Mouse (Mus musculus) midbrain, embryonic 13.5 days (tissue): ENCODE measurements around the gene Hsf5. TPM values are rescaled to one million over a fixed set of nuclear protein-coding genes. Genes with fewer than 3 reads are reported as not detected.

Source experiments
- ATAC-seq: fragments of 200-750 bp; cut with Nextera tagmentation; 2 replicates; pipeline ENCODE4 v1.8.0; 2017; ENCODE audit warnings: mild to moderate bottlenecking, moderate TSS enrichment, moderate library complexity
- H3K27ac ChIP-seq: fragments of 300-500 bp; sonication (generic); 2 replicates; pipeline ENCODE4 v1.5.1; 2015; ENCODE audit warnings: inconsistent platforms, mild to moderate bottlenecking, moderate library complexity
- H3K27me3 ChIP-seq: fragments of 300-500 bp; sonication (generic); 2 replicates; pipeline ENCODE4 v1.6.1; 2015; ENCODE audit warnings: mild to moderate bottlenecking, inconsistent platforms
- H3K36me3 ChIP-seq: fragments of 300-500 bp; sonication (generic); 2 replicates; pipeline ENCODE4 v1.6.1; 2015; ENCODE audit warnings: mild to moderate bottlenecking, inconsistent platforms
- H3K4me1 ChIP-seq: fragments of 300-500 bp; sonication (generic); replicated peaks from 2 replicates; pipeline ENCODE4 v1.6.1; 2015; ENCODE audit warnings: inconsistent platforms
- H3K4me2 ChIP-seq: fragments of 300-500 bp; sonication (generic); replicated peaks from 2 replicates; pipeline ENCODE4 v1.6.1; 2015; ENCODE audit warnings: moderate library complexity, mild to moderate bottlenecking, inconsistent platforms
- H3K4me3 ChIP-seq: fragments of 300-500 bp; sonication (generic); replicated peaks from 2 replicates; pipeline ENCODE4 v1.5.1; 2015; ENCODE audit warnings: mild to moderate bottlenecking, inconsistent platforms
- H3K9ac ChIP-seq: fragments of 300-500 bp; sonication (generic); replicated peaks from 2 replicates; pipeline ENCODE4 v1.6.1; 2015; ENCODE audit warnings: mild to moderate bottlenecking, inconsistent platforms
- H3K9me3 ChIP-seq: fragments of 300-500 bp; sonication (generic); 2 replicates; pipeline ENCODE4 v1.6.1; 2016; ENCODE audit warnings: mild to moderate bottlenecking, inconsistent platforms
- WGBS: fragments of 180-500 bp; shearing (Covaris S2); methylation state at CpG from one replicate; pipeline ENCODE4 v1.1.7; 2015; 5-methylcytosine and 5-hydroxymethylcytosine counted together
- polyA plus RNA-seq: library from polyadenylated mRNA; unstranded; fragments of >200 nt; fragmentation: Nextera tagmentation; extraction: Ambion mirVana; gene quantifications from 2 replicates; pipeline ENCODE4 v1.2.1, GENCODE M21; 2015

The Hsf5 gene
- polyA plus RNA-seq, 1 experiment from 2014 or later = 0.40 TPM

- peaks cover 30% of the 10 kb centered on the region for H3K4me1 ChIP-seq
- no peaks in the 10 kb centered on the region for H3K9me3 ChIP-seq
- ATAC-seq = no peak
- 41% methylated on average over 10 of the region's 10 CpGs for WGBS
- no peak overlapping the region for H3K27ac ChIP-seq
- H3K36me3 ChIP-seq = no peaks in the 10 kb centered on the region
- H3K4me3 ChIP-seq = no peak overlapping the region
- H3K9ac ChIP-seq = no peak overlapping the region
- 0 out of 2 replicates have a peak, but pooled peaks cover 8% of the 10 kb centered on the region for H3K27me3 ChIP-seq
- H3K4me2 ChIP-seq = no peak overlapping the region; the same call in 1 of the 2 replicates
Observed at GRCm38 (mm10) chr11:87580543-87581085, 36.4 kb upstream of the Hsf5 start.

- no peak overlapping the region for H3K4me2 ChIP-seq
- H3K9ac ChIP-seq = no peak overlapping the region
- no peaks in the 10 kb centered on the region for H3K9me3 ChIP-seq
- H3K27ac ChIP-seq = no peak overlapping the region
- 0 out of 2 replicates have a peak, but pooled peaks cover 8% of the 10 kb centered on the region for H3K27me3 ChIP-seq
- H3K4me3 ChIP-seq = no peak overlapping the region
- peaks cover 30% of the 10 kb centered on the region for H3K4me1 ChIP-seq
- H3K36me3 ChIP-seq = no peaks in the 10 kb centered on the region
- 89% methylated on average over 12 of the region's 12 CpGs for WGBS
- no peak for ATAC-seq
Observed at GRCm38 (mm10) chr11:87581161-87581865, 35.7 kb upstream of the Hsf5 start.

- Histone ChIP-seq H3K27me3 (0 out of 2 replicates have a peak, but pooled peaks cover 8% of the 10 kb centered on the region), H3K9me3 (no peaks in the 10 kb centered on the region), H3K9ac (no peak overlapping the region), H3K4me1 (peaks cover 29% of the 10 kb centered on the region), H3K36me3 (no peaks in the 10 kb centered on the region), H3K27ac (no peak overlapping the region), H3K4me2 (no peak overlapping the region), H3K4me3 (no peak overlapping the region)
- no peak for ATAC-seq
- WGBS = 81% methylated on average over 8 of the region's 8 CpGs
Observed at GRCm38 (mm10) chr11:87581933-87582710, 34.8 kb upstream of the Hsf5 start.

GRCm38 (mm10) chr11:87583291-87584034, 33.5 kb upstream of the Hsf5 start:
- H3K4me2 ChIP-seq = no peak overlapping the region
- WGBS = 77% methylated on average over 6 of the region's 6 CpGs
- no peaks in the 10 kb centered on the region for H3K9me3 ChIP-seq
- H3K27ac ChIP-seq = no peak overlapping the region
- ATAC-seq = no peak
- H3K9ac ChIP-seq = no peak overlapping the region
- no peaks in the 10 kb centered on the region for H3K36me3 ChIP-seq
- 0 out of 2 replicates have a peak, but pooled peaks cover 8% of the 10 kb centered on the region for H3K27me3 ChIP-seq
- no peak overlapping the region for H3K4me3 ChIP-seq
- peaks cover 17% of the 10 kb centered on the region for H3K4me1 ChIP-seq

GRCm38 (mm10) chr11:87584711-87585505, 32.1 kb upstream of the Hsf5 start:
- WGBS = 87% methylated on average over 10 of the region's 10 CpGs
- H3K4me1 ChIP-seq = peaks cover 21% of the 10 kb centered on the region
- H3K9ac ChIP-seq = no peak overlapping the region
- no peak overlapping the region for H3K4me3 ChIP-seq
- ATAC-seq = no peak
- no peak overlapping the region for H3K27ac ChIP-seq
- no peak overlapping the region for H3K4me2 ChIP-seq
- H3K27me3 ChIP-seq = 0 out of 2 replicates have a peak, but pooled peaks cover 5% of the 10 kb centered on the region
- H3K9me3 ChIP-seq = no peaks in the 10 kb centered on the region
- H3K36me3 ChIP-seq = no peaks in the 10 kb centered on the region

GRCm38 (mm10) chr11:87587211-87587874, 29.6 kb upstream of the Hsf5 start:
- H3K4me2 ChIP-seq = no peak overlapping the region
- H3K9ac ChIP-seq = no peak overlapping the region
- H3K4me3 ChIP-seq = no peak overlapping the region
- peaks cover 27% of the 10 kb centered on the region for H3K4me1 ChIP-seq
- no peaks in the 10 kb centered on the region for H3K36me3 ChIP-seq
- no peak for ATAC-seq
- WGBS = 97% methylated on average over 5 of the region's 5 CpGs
- H3K27me3 ChIP-seq = no peaks in the 10 kb centered on the region
- H3K9me3 ChIP-seq = no peaks in the 10 kb centered on the region
- no peak overlapping the region for H3K27ac ChIP-seq

GRCm38 (mm10) chr11:87589605-87590004, 27.4 kb upstream of the Hsf5 start:
- Histone ChIP-seq H3K9me3 (no peaks in the 10 kb centered on the region), H3K4me2 (peak overlapping the region; percentile 83; the same call in 1 of the 2 replicates), H3K4me1 (peaks cover 50% of the 10 kb centered on the region), H3K4me3 (no peak overlapping the region), H3K9ac (peak overlapping the region; percentile 89; the same call in 1 of the 2 replicates), H3K36me3 (peaks cover 4% of the 10 kb centered on the region; the same call in 1 of the 2 replicates), H3K27ac (no peak overlapping the region), H3K27me3 (no peaks in the 10 kb centered on the region)
- WGBS = 92% methylated on average over 8 of the region's 8 CpGs
- ATAC-seq = no peak

GRCm38 (mm10) chr11:87590841-87591525, 26.0 kb upstream of the Hsf5 start:
- no peaks in the 10 kb centered on the region for H3K27me3 ChIP-seq
- H3K27ac ChIP-seq = peak overlapping the region; percentile 89
- no peak for ATAC-seq
- peaks cover 59% of the 10 kb centered on the region for H3K4me1 ChIP-seq
- peak overlapping the region; percentile 89 for H3K9ac ChIP-seq
- H3K4me3 ChIP-seq = peak overlapping the region; percentile 79
- no peaks in the 10 kb centered on the region for H3K9me3 ChIP-seq
- 2% methylated on average over 25 of the region's 25 CpGs for WGBS
- H3K4me2 ChIP-seq = peak overlapping the region; percentile 83
- H3K36me3 ChIP-seq = peaks cover 4% of the 10 kb centered on the region; the same call in 1 of the 2 replicates

- Histone ChIP-seq H3K4me2 (peak within 1 kb of the TSS; percentile 90), H3K9me3 (no peaks in the 10 kb centered on the region), H3K4me1 (peaks cover 66% of the 10 kb centered on the region), H3K27me3 (no peaks in the 10 kb centered on the region), H3K9ac (peak within 1 kb of the TSS; percentile 89), H3K27ac (peak within 1 kb of the TSS; percentile 89), H3K4me3 (peak within 1 kb of the TSS; percentile 79), H3K36me3 (peaks cover 4% of the 10 kb centered on the region; the same call in 1 of the 2 replicates)
- WGBS = under 1% methylated on average over 60 of the region's 61 CpGs
- peak; percentile 99 for ATAC-seq
Observed at GRCm38 (mm10) chr11:87591526-87592353, 25.2 kb upstream of the Hsf5 start, which contains the start of gene Mtmr4. Gene Mtmr4 (plus strand): TSS chr11:87592162.
